Mouse (Mus musculus): ENCODE data around the gene Acot5. TPM values are rescaled to one million over a fixed set of nuclear protein-coding genes. Genes with fewer than 3 reads are reported as not detected.

Gene Acot5
- total RNA-seq, 2 experiments from 2014 or later: not detected

GRCm38 (mm10) chr12:84110814-84111213 is 41.7 kb downstream of the Acot5 start:
- peak; percentile 41 for ATAC-seq (replicated peaks; ENCODE audit: poor library complexity, severe bottlenecking)

- no peak for ATAC-seq (replicated peaks; ENCODE audit: poor library complexity, severe bottlenecking)
Observed at GRCm38 (mm10) chr12:84113676-84114075, 44.6 kb downstream of the Acot5 start.

GRCm38 (mm10) chr12:84114153-84114994 is 45.2 kb downstream of the Acot5 start, which contains the start of gene Dnal1:
Dnal1 (plus strand) TSS chr12:84114366.
- ATAC-seq (replicated peaks; ENCODE audit: poor library complexity, severe bottlenecking): peak; percentile 97

GRCm38 (mm10) chr12:84119584-84119983 is 50.5 kb downstream of the Acot5 start:
- ATAC-seq (replicated peaks; ENCODE audit: poor library complexity, severe bottlenecking): no peak

Other genes with a start within 250 kb of the Acot5 start
- 9.3 and 14.2 TPM in 2 replicates for gene Numb, start 147.4 kb upstream of the Acot5 start, total RNA-seq (2014; fragmentation: Nextera tagmentation)
- 20.4 and 20.8 TPM in 2 replicates for gene Numb, start 147.4 kb upstream of the Acot5 start, total RNA-seq (2017)
- gene Riox1, start 118.7 kb upstream of the Acot5 start, total RNA-seq (2014; fragmentation: Nextera tagmentation): 13.0 and 18.5 TPM in 2 replicates
- gene Riox1, start 118.7 kb upstream of the Acot5 start, total RNA-seq (2017): 15.8 and 21.5 TPM in 2 replicates
- not detected in 2 replicates for gene Heatr4, start 84.5 kb upstream of the Acot5 start, total RNA-seq (2014; fragmentation: Nextera tagmentation)
- not detected in 2 replicates for gene Heatr4, start 84.5 kb upstream of the Acot5 start, total RNA-seq (2017)
- 10.1 and 14.0 TPM in 2 replicates for gene Acot2, start 81.5 kb upstream of the Acot5 start, total RNA-seq (2014; fragmentation: Nextera tagmentation)
- gene Acot2, start 81.5 kb upstream of the Acot5 start, total RNA-seq (2017): 11.5 and 12.0 TPM in 2 replicates
- gene Acot1, start 59.8 kb upstream of the Acot5 start, total RNA-seq (2014; fragmentation: Nextera tagmentation): 14.7 and 16.2 TPM in 2 replicates
- 9.6 and 12.3 TPM in 2 replicates for gene Acot1, start 59.8 kb upstream of the Acot5 start, total RNA-seq (2017)
- 0.13 TPM in 1 of 2 replicates, not detected in the other for gene Acot4, start 30.9 kb upstream of the Acot5 start, total RNA-seq (2014; fragmentation: Nextera tagmentation)
- gene Acot4, start 30.9 kb upstream of the Acot5 start, total RNA-seq (2017): not detected in 2 replicates
- not detected in 2 replicates for gene Gm49366, start 30.4 kb upstream of the Acot5 start, total RNA-seq (2014; fragmentation: Nextera tagmentation)
- gene Gm49366, start 30.4 kb upstream of the Acot5 start, total RNA-seq (2017): not detected in 2 replicates
- not detected in 2 replicates for gene Acot3, start 17.2 kb upstream of the Acot5 start, total RNA-seq (2014; fragmentation: Nextera tagmentation)
- not detected in 2 replicates for gene Acot3, start 17.2 kb upstream of the Acot5 start, total RNA-seq (2017)
- 0.68 and 2.2 TPM in 2 replicates for gene Acot6, start 31.3 kb downstream of the Acot5 start, total RNA-seq (2014; fragmentation: Nextera tagmentation)
- 0.22 and 0.31 TPM in 2 replicates for gene Acot6, start 31.3 kb downstream of the Acot5 start, total RNA-seq (2017)
- gene Dnal1, start 45.0 kb downstream of the Acot5 start, total RNA-seq (2014; fragmentation: Nextera tagmentation): 1.5 and 4.1 TPM in 2 replicates
- 0.77 and 0.78 TPM in 2 replicates for gene Dnal1, start 45.0 kb downstream of the Acot5 start, total RNA-seq (2017)
- 0.26 and 0.47 TPM in 2 replicates for gene Pnma1, start 79.2 kb downstream of the Acot5 start, total RNA-seq (2014; fragmentation: Nextera tagmentation)
- 0.17 TPM in 1 of 2 replicates, not detected in the other for gene Pnma1, start 79.2 kb downstream of the Acot5 start, total RNA-seq (2017)
- gene Elmsan1, start 149.6 kb downstream of the Acot5 start, total RNA-seq (2014; fragmentation: Nextera tagmentation): 12.7 and 15.1 TPM in 2 replicates
- gene Elmsan1, start 149.6 kb downstream of the Acot5 start, total RNA-seq (2017): 7.8 and 10.1 TPM in 2 replicates
- 22.3 and 24.9 TPM in 2 replicates for gene Ptgr2, start 215.9 kb downstream of the Acot5 start, total RNA-seq (2014; fragmentation: Nextera tagmentation)
- 60.8 and 69.0 TPM in 2 replicates for gene Ptgr2, start 215.9 kb downstream of the Acot5 start, total RNA-seq (2017)
- 42.8 and 70.5 TPM in 2 replicates for gene Zfp410, start 247.5 kb downstream of the Acot5 start, total RNA-seq (2014; fragmentation: Nextera tagmentation)
- gene Zfp410, start 247.5 kb downstream of the Acot5 start, total RNA-seq (2017): 32.1 and 54.0 TPM in 2 replicates